Mouse (Mus musculus) liver, adult 2 months (tissue): ENCODE measurements around the gene Lin7b.
"Not testable (repeated sequence)": the region's sequence is repeated elsewhere in the genome, so short reads cannot be mapped to it uniquely, and the experiment has no call there.

ENCODE experiments used
- CTCF ChIP-seq: fragments of 200-500 bp; IDR thresholded peaks from 2 replicates; pipeline ENCODE4 v1.5.1; 2011; ENCODE audit warnings: low read depth, low read length, control low read depth
- POLR2A ChIP-seq: fragments of 200-500 bp; IDR thresholded peaks from 2 replicates; pipeline ENCODE4 v1.6.1; 2011; ENCODE audit warnings: low read length, control low read depth; ENCODE audit not compliant: insufficient read depth; ENCODE audit errors: extremely low read depth

DNA sequence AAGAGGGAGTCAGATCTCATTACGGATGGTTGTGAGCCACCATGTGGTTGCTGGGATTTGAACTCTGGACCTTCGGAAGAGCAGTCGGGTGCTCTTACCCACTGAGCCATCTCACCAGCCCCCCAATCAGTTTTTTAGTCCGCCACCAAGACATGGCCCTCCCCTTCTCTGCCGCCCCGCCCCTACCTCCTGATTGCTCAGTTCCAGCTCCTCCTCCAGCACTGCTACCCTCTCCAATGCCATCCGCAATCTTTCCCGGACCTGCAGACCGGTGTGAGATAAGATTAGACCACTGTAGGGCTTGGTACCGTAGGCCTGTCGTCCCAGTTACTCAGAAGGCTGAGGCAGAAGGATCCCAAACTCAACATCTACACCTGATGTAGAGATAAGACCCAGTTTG, 11.3 kb downstream of the Lin7b start:
- not testable (repeated sequence) for TF ChIP-seq CTCF, POLR2A
